Mouse (Mus musculus): Measurements from ENCODE around the gene Bcl2l2.

Bcl2l2 gene

DNA sequence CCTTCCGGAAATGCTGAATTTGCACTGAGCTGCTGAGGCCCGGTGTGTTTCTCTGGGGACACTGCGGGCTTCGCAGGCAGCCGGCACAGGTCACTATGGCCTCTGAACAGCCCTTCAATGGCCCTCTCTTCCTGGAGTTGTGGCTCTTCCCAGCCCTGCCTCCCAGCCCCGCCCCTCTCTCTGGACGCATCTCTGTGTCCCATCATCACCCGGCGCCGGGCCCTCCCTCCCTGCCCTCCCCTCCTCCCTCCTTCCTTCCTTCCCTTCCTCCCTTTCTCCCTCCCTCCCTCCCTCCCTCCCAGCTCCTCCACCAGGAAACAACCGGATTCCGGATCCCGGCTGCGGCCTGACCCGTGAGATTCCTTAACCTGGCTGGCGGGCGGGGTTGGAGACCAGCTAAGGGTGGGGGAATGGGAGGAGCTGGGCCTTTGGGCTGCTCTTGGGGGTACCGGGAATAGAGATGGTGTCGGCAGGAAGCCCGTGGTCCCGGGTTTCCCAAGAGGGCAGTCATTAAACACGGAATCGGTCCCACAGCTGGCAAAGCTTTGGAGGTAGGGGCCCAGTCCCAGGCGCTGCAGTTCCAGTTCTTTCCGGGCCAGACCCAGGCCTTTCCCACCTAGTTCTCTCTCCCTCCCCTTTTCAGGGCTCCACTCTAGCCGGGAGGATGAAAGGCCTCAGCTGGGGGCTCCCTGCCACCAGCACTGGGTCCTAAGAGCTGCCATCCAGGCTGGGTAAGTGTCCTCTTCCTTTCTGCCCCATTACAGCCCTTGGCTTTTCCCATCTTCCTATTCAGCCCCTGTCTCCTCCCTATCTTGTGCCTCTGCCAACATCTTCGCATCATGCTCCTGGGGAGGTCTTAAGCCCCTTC is at the start of gene Bcl2l2, which contains the start of gene Gm20521:
Gene Bcl2l2, plus strand, starts transcription at position 224 of the 868 bp plus-strand sequence.
Gene Gm20521, plus strand, starts transcription at position 288 of the 868 bp plus-strand sequence.
- peak; percentile 83 to 87 for DNase-seq

DNA sequence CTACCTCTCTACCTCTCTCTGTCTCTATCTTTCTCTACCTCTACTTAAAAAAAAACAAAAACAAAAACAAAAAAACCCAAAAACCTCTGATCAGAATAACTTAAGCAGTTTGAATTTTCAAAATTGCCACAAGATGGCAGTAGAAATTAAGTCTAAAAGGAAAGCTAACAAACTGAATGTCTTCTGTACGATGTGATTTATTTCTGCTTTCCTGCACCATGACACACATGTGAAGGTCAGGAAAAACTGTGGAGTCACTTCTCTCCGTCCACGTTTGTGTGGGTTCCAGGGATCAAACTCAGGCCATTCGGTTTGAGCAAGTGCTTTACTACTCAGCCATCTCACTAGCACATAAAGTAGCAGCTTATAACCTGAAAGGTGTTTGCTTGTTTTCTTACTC is 39.7 kb upstream of the Bcl2l2 start:
- DNase-seq, result peak in 1 of 2 experiments; percentile 38

DNA sequence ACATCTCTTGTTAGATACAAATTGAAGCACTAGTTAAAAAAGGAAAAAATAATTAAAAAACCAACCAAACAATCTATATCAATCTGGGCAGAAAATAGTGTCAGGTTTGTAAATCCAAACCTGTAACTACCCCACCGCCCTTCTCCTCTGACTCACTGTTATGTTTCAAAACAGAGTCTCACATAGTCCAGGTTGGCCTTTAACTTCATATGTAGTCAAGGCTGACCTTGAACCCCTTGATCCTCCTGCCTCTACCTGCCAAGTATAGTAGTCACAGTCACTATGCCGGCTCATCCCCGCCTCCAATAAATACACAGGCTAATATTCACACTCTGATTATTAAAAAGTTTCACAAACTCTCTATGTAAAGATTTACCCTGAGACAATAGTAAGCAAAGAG is 27.5 kb upstream of the Bcl2l2 start:
- DNase-seq, result no peak

DNA sequence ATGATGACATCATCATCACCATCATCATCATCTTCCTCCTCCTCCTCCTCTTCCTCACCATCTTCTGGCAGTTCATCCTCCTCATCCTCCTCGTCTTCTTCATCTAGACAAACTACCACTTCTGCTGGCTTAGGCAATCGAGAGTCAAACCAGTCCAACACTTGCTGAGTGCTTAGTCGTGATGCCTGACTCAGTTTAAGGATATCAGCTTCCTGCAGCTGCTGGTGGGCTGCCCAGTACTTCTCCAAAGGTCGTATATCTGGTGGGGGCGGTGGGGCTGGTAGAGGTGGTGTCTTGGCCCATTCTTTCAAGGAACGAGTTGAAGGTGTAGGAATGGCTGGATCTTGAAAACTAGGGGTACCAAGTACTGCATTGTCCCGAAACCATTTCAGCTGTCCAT is 26.5 kb upstream of the Bcl2l2 start:
- no peak for DNase-seq

DNA sequence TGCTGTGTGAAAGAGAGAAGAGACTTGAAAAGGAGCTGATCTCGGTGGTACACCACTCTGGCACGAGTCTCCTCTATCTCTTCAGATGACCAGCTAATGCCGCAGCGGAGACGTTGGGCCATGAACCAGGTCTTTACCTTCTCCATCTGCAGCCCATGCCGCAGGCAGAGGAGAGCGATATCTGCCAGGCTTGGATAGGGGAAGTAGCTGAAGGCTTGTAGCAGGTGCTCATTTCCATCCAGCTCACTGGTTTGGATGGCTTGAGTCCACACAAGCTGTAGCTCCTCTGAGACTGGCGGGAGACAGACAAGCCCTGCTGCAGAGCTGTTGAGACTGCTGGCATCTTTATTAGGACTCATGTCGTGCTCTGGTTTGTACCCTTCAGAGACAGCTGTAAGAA is 25.3 kb upstream of the Bcl2l2 start:
- DNase-seq, result peak; percentile 64 to 79

DNA sequence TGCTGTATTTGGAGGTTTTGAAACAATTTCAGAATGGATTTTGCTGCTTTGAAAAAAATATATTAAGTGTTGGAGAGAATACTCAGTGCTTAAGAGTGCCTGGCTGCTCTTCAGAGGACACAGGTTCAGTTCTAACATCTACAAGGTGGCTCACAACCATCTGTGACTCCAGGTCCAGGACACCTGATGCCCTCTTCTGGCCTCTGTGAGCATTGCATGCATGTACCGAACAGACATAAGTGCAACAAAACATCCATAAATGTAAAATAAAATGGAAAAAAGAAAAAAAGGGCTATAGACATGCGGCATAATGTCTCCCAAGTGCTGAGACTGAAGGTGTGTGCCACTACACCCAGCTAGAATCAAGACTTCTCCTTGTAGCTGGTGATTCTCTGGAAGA is 22.7 kb upstream of the Bcl2l2 start:
- peak; percentile 83 to 84 for DNase-seq

DNA sequence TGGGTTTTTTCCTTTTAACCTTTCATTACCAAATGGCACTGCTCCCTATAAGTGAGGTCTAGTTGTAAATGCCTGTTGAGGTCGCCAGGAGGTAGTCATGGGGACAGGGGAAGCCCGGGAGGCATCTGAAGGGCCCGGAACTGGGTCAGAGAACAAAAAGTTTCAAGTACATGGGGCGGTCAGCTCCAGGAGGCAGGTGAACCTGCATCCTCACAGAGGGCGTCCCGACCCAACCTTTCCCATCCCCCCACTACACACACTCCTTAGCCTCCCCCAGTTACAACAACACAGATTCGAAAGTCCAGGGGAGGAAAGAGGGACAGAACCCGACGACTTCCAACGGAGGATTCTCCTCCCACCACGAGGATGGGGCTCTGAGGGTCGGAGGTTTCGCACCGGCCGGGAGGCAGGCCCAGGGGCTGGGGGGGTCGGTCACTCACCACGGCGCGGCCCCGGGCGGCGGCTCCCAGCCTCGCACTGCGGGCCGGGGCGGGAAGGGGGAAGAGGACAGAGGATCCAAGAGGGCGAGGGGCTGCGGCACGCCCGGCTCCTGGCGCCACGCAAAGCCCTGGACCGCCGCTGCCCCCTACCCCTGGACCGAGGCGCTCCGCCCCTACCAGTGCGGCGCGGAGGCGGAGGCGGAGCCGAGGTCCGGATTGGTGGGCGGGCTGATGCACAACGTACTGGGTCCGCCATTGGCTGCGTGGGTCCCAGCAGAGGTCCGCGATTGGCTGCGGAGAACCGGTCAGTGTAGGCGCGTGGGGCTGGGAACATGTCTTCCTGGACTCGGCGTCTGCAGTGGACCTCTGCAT is 19.5 kb upstream of the Bcl2l2 start:
- peak; percentile 92 to 97 for DNase-seq

DNA sequence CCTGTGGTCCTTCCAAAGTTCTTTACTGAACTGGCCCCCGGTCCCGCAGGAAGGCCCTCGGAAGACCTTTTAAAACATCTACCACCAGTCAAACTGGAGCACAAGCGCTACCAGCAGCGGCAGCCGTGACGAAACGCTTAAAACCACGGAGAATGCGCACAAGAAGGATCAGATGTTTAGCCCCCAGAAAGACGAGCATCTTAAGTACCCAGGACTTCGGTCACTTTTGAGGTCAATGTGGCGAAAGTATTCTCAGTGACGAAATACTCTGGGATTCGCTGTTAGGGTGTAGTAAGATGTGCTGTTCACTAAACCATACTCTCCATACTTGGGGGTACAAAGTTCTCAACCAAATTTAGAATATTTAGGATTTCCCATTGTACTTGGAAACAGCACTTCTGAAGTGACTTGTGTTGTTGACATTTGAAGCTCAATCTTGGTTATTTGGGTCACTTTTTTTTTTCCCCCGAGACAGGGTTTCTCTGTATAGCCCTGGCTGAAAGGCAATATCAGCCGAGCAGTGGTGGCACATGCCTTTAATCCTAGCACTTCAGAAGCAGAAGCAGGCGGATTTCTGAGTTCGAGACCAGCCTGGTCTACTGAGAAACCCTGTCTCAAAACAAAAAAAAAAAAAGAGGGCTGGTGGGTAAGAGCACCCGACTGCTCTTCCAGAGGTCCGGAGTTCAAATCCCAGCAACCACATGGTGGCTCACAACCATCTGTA is 18.7 kb upstream of the Bcl2l2 start:
- DNase-seq, result peak in 1 of 2 experiments; percentile 21

DNA sequence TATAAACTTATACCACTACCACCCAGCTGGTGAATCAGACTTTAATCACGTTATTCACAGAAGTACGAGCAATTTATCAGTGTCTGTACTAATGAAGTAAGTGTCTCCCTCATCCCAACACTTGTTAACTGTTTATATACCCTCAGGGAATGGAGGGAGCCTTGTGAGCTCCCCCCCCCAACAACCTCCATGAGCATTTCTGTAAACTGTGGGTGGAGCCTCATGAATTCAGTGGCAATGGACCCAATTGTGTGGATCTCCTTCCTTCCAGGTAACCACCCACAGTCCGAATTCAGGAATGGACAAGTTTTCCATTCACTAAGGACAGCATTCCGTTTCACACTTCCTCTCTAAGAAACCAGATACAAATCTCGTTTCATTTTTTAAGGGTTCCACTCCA is 17.6 kb upstream of the Bcl2l2 start:
- no peak for DNase-seq

DNA sequence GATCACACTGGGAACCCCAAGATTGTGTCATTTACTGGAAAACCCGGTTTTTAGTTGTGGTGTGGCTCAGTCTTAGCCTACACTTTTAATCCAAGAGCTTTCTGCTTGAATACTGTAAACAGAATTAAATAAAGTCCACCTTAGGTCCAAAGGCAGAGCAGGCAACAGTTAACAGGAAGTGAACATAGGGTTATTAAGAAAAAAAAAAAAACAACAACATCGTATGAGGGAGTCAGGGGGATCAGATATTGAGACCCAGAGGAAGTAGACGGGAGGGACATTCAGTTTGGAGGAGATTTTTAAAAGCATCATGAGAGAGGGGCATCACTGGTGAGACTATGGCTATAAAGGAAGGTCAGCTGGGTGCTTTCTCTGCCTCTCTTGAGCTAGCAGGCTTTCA is 16.9 kb upstream of the Bcl2l2 start:
- DNase-seq, result no peak

DNA sequence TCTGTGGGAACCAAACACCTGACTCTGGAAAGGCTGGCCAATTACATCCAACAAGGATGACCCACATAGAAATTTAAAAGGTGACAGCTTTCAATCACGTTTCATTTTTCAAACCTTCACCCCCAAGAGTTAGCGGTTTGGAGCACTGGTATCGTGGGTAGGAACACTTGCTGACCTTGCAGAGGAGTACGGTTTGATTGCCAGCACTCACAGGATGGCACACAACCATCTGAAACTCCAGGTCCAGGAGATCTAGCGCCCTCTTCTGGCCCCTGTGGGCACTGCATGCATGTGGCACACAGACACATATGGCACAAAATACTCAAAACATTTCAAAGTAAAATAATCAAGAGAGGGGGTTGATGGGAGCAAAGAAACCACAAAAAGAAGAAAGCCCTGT is 16.2 kb upstream of the Bcl2l2 start:
- peak in 1 of 2 experiments; percentile 28 for DNase-seq

DNA sequence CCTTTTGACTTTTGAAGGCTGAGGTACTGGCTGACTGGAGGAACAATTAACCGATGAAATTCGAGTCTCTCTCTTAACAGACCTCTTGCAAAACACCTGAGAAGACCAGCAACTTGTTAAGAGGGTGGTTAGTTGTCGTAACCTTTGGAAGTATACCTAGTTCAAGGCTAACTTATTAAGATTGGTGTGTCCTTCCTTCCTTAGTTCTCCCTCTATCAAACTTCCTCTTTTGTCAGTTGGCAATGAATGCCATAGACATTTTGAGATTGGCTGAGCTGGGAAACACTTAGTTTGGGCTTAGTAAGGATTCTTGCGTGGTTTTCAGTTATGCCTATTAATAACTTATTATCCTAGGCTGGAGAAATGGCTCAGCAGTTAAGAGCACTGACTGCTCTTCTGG is 15.2 kb upstream of the Bcl2l2 start:
- DNase-seq, result no peak

DNA sequence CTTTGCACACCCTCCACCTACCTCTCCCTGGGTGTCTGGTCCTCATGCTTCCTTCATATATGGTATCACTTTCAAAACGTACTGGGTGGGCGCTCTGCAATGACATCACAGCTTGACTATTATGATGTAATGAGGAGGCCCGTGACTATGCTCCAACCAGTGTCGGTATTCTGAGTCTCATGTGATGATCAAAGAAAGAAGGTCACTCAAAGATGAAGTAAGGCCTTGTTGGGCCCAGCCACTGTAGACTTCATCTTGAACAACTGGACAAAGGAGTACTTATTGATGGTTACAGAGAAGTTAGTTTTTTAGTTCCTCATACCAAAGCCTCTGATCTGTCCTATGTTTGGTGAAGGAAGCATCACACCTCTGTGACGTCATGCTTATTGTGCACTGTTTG is 12.3 kb upstream of the Bcl2l2 start, which contains the start of gene Homez:
Gene Homez, minus strand, starts transcription at position 101 of the 400 bp plus-strand sequence.
- no peak for DNase-seq

DNA sequence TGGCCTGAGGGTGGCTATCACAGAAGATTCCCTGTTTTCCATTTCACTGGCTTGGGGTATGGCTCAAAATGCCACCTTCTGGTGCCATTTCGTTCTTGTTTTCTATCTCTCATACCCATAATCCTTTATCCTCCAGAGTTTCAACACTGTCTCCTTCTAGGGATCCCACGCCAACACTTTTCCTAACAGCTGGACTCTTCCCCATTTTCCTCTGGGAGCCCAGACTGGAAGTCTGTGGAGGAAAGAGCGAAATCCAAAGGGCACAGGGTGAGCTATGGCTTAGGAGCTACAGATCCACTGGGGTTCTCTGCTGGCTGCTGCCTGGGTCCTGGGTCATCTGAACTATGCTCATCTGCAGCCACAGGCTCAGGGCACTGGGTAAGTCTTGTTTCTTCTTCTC is 9.0 kb upstream of the Bcl2l2 start:
- DNase-seq, result no peak

DNA sequence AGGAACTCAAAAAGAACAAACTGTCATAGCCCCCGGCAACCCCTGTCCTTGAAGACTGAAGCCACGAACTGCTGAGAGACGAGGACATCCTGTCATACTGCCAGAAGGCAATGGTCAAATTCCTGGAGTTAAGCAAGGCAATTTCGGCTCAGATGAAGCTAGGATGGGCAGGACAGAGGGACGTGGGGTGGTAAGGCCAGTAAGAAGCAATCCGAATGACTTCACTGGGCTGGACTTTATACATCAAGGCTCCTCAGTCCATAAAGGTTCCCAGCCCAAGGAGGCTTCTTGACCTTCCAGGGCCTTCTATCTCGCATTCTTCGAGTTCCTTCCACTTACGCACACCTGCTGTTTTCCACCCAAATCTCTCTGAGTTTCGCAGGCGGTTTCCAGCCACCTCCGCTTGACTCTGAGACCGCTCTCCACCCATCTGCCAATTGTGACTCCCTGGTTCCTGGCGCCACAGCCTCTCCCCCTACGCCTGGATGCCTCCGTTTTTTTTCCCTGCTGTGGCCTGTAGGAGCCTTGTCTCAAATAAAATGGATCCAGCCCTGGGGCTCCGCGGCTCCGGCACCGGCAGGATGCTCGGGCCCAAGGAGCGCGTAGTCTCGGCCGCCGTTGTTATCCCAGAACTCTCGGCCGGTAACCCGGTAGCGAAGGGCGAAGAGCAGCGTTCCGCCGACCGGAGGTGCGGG is 7.2 kb upstream of the Bcl2l2 start:
- DNase-seq, result no peak

DNA sequence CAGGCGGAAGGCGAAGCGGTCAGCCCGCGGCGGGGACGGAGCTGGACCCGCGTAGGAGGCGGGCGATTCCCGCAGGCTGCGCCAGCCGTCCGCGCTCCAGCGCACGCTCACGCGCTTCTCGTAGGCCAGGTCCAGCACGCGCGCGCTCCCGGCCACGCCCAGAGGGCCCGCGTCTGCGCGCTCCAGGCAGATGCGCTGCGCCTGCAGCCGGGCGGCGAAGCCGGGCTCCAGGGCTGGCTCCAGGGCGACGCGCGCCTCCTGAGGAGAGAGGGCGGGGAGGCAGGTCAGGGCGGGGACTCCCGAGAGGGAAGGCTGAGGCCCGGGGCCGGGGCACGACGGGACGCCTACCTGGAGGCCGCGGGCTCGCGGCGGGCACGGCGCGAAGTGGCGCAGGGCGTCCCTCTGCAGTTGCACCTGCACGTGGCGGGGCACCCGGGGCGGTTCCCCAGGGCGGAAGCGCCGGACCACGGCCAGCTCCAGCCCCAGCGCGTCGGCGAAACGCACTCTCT is 6.6 kb upstream of the Bcl2l2 start:
- peak; percentile 93 to 98 for DNase-seq

DNA sequence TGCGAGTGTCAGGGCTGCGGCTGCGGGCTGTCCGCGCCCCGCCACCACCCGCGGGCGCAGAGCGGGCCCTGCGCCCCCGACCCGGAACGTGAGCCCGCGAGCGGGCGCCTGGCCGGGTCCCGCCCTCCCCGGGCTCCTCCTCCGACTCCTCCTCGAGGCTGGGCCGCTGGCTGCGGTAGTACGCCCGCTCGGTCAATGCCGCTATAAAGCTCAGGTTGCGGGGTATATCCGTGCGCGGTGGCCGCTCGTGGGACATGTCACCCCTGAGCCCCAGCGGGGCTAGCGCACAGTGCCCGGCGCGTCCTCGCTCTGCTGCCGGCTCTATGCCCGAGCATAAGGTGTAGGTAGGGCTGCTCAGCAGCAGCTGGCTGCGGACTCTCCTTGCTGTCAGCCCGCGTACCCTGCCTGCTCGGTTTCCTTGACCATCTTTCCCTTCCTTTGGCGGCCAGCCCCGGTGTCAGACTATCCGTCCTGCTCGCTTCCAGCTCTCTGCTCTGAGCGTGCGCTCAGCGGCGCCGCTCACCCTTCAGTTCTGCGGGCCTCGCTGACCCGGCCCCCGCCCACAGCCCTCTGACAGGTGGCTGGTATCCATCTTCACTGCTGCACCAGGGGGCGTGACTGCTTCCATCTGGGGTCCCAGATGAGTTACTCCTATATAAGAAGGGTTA is 6.0 kb upstream of the Bcl2l2 start, which contains the start of gene Ppp1r3e:
Gene Ppp1r3e, minus strand, starts transcription at position 503 of the 668 bp plus-strand sequence.
- DNase-seq, result peak; percentile 77 to 81

DNA sequence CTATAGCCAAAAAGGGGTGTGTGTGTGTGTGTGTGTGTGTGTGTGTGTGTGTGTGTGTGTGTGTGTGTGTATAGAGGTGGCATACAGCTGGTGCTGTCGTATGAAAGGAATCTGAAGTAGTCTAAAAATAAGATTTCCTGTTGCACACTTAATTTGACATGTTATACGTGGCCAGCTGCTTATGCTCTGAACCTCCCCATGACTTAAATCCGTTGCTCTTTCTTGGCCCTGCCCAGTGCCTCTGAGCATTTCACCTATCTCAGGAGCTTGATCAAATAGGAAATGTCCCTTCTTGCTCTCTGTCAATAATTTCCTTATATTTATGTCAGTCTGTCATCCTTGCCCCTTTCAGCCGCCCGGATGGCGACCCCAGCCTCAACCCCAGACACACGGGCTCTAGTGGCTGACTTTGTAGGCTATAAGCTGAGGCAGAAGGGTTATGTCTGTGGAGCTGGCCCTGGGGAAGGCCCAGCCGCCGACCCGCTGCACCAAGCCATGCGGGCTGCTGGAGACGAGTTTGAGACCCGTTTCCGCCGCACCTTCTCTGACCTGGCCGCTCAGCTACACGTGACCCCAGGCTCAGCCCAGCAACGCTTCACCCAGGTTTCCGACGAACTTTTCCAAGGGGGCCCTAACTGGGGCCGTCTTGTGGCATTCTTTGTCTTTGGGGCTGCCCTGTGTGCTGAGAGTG is 990 bp downstream of the Bcl2l2 start:
- DNase-seq, result no peak

DNA sequence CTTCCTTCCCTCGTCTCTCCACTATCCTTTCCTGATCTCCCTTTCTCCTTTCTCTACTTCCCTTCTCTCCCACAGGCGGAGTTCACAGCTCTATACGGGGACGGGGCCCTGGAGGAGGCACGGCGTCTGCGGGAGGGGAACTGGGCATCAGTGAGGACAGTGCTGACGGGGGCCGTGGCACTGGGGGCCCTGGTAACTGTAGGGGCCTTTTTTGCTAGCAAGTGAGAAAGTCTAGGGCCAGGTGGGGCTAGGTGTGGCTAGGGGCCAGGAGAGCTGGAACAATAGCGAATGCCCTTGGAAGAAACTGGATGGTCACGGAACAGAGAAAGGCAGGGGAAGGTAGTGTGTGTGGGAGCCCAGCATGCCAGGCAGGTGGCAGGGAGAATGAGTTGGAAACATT is 2.1 kb downstream of the Bcl2l2 start:
- DNase-seq, result no peak

DNA sequence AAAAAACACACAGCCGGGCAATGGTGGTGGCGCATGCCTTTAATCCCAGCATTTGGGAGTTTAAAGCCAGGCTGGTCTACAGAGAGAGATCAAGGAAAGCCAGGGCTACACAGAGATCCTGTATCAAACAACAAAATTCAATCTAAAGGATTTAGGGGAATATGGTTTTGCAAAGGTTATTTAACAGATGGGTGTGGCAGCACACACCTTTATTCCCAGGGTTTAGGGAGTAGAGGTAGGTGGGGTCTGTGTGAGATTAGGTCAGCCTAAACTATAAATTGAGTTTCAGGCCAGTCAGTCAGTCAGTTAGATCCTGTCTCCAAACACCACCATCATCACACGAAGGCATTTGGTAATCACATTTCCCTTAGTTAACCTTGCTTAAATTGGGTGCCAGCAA is 9.0 kb downstream of the Bcl2l2 start, which contains the start of gene Pabpn1:
Gene Pabpn1, plus strand, starts transcription at position 301 of the 400 bp plus-strand sequence.
- DNase-seq, result no peak

Measured in cerebellum, adult 18-20 months (tissue).